Mouse (Mus musculus) ES-E14 (cell line): ENCODE measurements around the gene Gbx1.

Source experiments
- CHD2 ChIP-seq: IDR thresholded peaks from 2 replicates; pipeline ENCODE4 v1.6.1; 2014; ENCODE audit warnings: mild to moderate bottlenecking, low read depth, low read length, inconsistent platforms
- HCFC1 ChIP-seq: IDR thresholded peaks from 2 replicates; pipeline ENCODE4 v1.6.1; 2012; ENCODE audit warnings: low read length, inconsistent platforms, borderline replicate concordance; ENCODE audit not compliant: insufficient read depth
- MAFK ChIP-seq: IDR thresholded peaks from 2 replicates; pipeline ENCODE4 v1.6.1; 2014; ENCODE audit warnings: mild to moderate bottlenecking, low read depth, low read length, inconsistent platforms; ENCODE audit not compliant: insufficient read depth

DNA sequence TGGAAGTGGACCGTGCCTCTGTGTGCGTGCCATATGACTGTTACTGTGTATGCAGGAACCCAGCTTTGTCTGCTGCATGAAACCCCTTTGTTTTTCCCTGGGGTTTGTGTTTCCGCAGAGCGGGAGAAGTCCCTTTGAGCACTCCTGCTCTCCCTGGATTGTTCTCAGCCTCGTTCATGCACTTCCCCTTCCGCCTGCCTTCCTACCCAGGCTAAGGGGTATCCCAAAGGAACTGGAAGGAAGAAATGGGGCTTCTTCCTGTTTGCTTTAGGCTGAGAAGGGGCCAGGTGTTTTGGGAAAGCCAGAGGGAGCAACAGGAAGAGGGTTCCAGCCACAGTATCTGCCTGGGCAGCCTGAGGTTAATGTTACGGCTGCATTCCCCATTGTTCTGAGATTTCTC, 71.4 kb downstream of the Gbx1 start:
- TF ChIP-seq CHD2 (no peak), HCFC1 (no peak), MAFK (no peak)
